In genomic region chr17:87798423-87798941, GRCm38 (mm10) we compare ENCODE assay signal across 8 mouse cellular contexts. TPM values are rescaled to one million over a fixed set of nuclear protein-coding genes. Genes with fewer than 3 reads are reported as not detected.
DNase-seq lines count a peak whose midpoint lies in the region; ATAC-seq and TF ChIP-seq lines count a peak whose summit lies in the region.

No protein-coding gene starts in this region.

- intact Hi-C loops in heart, postnatal 14 days (cut with DNase I): no loop called here
- intact Hi-C loops in left cerebral cortex, postnatal 25 days (cut with DNase I): loop anchor here (5.0 to 10.0 kb wide), 4 partner anchors 79 to 474 kb away; partner anchors contain the start of gene Msh2

- in situ Hi-C loops in ES-E14 (cut with MboI; ENCODE audit: low sequenced_read_pairs in 2 of 2, unreplicated experiment in 2 of 2): no loop called here

- H3K4me3 ChIP-seq in ES-E14 (ENCODE audit: insufficient read depth in 1 of 2, low read depth in 1 of 2, low read length in 2 of 2, poor library complexity in 1 of 2, severe bottlenecking in 1 of 2): peak overlapping the region; percentile 57 to 66
- H3K4me3 ChIP-seq in embryonic facial prominence, embryonic 12.5 days: peak overlapping the region; percentile 45

- H3K4me2 ChIP-seq in embryonic facial prominence, embryonic 12.5 days (replicated peaks): peak overlapping the region; percentile 94

- peak; percentile 73 for ATAC-seq in embryonic facial prominence, embryonic 12.5 days (ENCODE audit: insufficient number of reproducible peaks, insufficient read depth, low FRiP score, low TSS enrichment)
- ATAC-seq in megakaryocyte-erythroid progenitor cell, adult 5-6 weeks (replicated peaks; ENCODE audit: low FRiP score, low TSS enrichment, poor library complexity, severe bottlenecking): peak; percentile 89

- no peaks in the 10 kb centered on the region for H3K9me3 ChIP-seq in ES-E14 (ENCODE audit: control insufficient read depth, insufficient read depth, low read depth, low read length)
- no peaks in the 10 kb centered on the region for H3K9me3 ChIP-seq in embryonic facial prominence, embryonic 12.5 days

- H3K27me3 ChIP-seq in embryonic facial prominence, embryonic 12.5 days: peaks cover 70% of the 10 kb centered on the region

- peak; percentile 40 for DNase-seq in ES-E14 (ENCODE audit: low read depth, low spot score)
- DNase-seq in adrenal gland, postnatal 36 days: peak; percentile 87 to 89
- DNase-seq in heart, postnatal 14 days: peak; percentile 75 to 83
- peak; percentile 50 to 60 for DNase-seq in left cerebral cortex, postnatal 25 days (ENCODE audit: low spot score in 2 of 2)
- peak; percentile 10 to 61 for DNase-seq in spleen, postnatal 10 days (ENCODE audit: low spot score in 2 of 2)
- no peak for DNase-seq in T-cell, adult 2 months (ENCODE audit: low spot score)

- no peak overlapping the region for H3K9ac ChIP-seq in ES-E14 (ENCODE audit: insufficient read depth, low read depth, low read length, poor library complexity, severe bottlenecking)
- H3K9ac ChIP-seq in embryonic facial prominence, embryonic 12.5 days: no peak overlapping the region

- no peak overlapping the region for H3K27ac ChIP-seq in ES-E14 (ENCODE audit: insufficient read depth, low read depth, low read length, poor library complexity, severe bottlenecking)
- no peak overlapping the region for H3K27ac ChIP-seq in embryonic facial prominence, embryonic 12.5 days

- peaks cover 1 to 2% of the 10 kb centered on the region in 2 experiments; a peak in 1 of 4 replicates for H3K4me1 ChIP-seq in ES-E14 (ENCODE audit: control insufficient read depth in 2 of 2, insufficient read depth in 2 of 2, low read length in 2 of 2, poor library complexity in 1 of 2)
- peaks cover 15% of the 10 kb centered on the region for H3K4me1 ChIP-seq in embryonic facial prominence, embryonic 12.5 days

- 1% methylated on average over 40 of the region's 40 CpGs for WGBS in embryonic facial prominence, embryonic 12.5 days

- H3K36me3 ChIP-seq in ES-E14 (ENCODE audit: control insufficient read depth, insufficient read depth, low read length, poor library complexity, severe bottlenecking): no peaks in the 10 kb centered on the region
- H3K36me3 ChIP-seq in embryonic facial prominence, embryonic 12.5 days: no peaks in the 10 kb centered on the region

TF ChIP-seq in ES-E14, 5 proteins besides CTCF, POLR2A, EP300 and RAD21:
- TF ChIP-seq MAFK (IDR thresholded peaks at IDR 0.05; ENCODE audit: insufficient read depth, low read depth, low read length) (no peak), HCFC1 (IDR thresholded peaks at IDR 0.05; ENCODE audit: borderline replicate concordance, insufficient read depth, low read length) (no peak), ZNF384 (IDR thresholded peaks at IDR 0.05; ENCODE audit: low read depth, low read length) (no peak), CHD2 (IDR thresholded peaks at IDR 0.05; ENCODE audit: low read depth, low read length) (no peak), ZC3H11A (IDR thresholded peaks at IDR 0.05; ENCODE audit: borderline replicate concordance, low read depth, low read length) (no peak)

RNA-seq across cellular contexts. Expression of gene Kcnk12, which starts 0.7 kb away (rescaled TPM):
- 1.7 and 1.8 TPM in 2 replicates for total RNA-seq in ES-E14 (2012; rRNA removed)
- under 1 TPM; 0.20 to 0.36 TPM for total RNA-seq in adrenal gland, postnatal 36 days (2021)
- polyA plus RNA-seq in embryonic facial prominence, embryonic 12.5 days (2016; fragmentation: Nextera tagmentation; extraction: Ambion mirVana): 0.45 and 0.55 TPM in 2 replicates
- total RNA-seq in heart, postnatal 14 days (2021): not detected
- total RNA-seq in left cerebral cortex, postnatal 25 days (2021): 10 to 100 TPM; 29.0 to 31.2 TPM
- not detected in 2 replicates for total RNA-seq in megakaryocyte-erythroid progenitor cell, adult 5-6 weeks (2014; fragmentation: Nextera tagmentation)
- not detected in 2 replicates for total RNA-seq in megakaryocyte-erythroid progenitor cell, adult 5-6 weeks (2017)

Comparison
In these comparisons a context has a peak if more than half of its experiments do, and no peak if none do; other contexts are left out.
1. RNA of gene Kcnk12, which starts 0.7 kb away (total RNA-seq): 29.0 to 31.2 TPM in left cerebral cortex, postnatal 25 days; 1.7 to 1.8 TPM in ES-E14, 0.20 to 0.36 TPM in adrenal gland, postnatal 36 days, not detected in heart, postnatal 14 days and not detected in megakaryocyte-erythroid progenitor cell, adult 5-6 weeks; every median in the first group is over 10 times any median in the second.